Mouse (Mus musculus): ENCODE measurements at regions not wholly inside any gene's neighbourhood (a gene's known extent, or its start where the extent isn't known, plus 50 kb on each side); places are given as distances from the start of the nearest gene placed in this dataset.

DNA sequence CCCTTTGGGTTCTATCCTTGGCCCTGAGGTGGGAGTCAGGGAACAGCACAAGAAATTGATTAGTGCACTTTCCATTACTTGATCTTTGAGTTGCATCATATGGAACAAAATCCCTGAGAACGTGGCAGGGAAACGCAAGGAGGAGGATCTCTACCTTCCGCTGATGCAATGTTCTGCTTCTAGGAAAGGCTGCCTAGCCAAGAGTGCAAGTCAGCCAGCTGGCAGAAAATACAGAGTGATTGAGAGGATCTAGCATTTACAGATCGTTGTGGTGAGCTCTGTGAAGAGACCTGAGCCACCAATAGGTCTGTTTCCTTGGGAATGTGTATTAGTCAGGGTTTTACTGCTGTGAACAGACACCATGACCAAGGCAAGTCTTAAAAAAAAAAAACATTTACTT, 108.8 kb downstream of the Zfp330 start:
- no peaks in the 10 kb centered on the region for H3K4me1 ChIP-seq (ENCODE audit: control insufficient read depth)
- H3K27me3 ChIP-seq (ENCODE audit: control insufficient read depth), result no peaks in the 10 kb centered on the region
- H3K36me3 ChIP-seq (ENCODE audit: control insufficient read depth), result no peaks in the 10 kb centered on the region
- TF ChIP-seq TAL1 (IDR thresholded peaks at IDR 0.05; ENCODE audit: low read length) (no peak), GATA1 (IDR thresholded peaks at IDR 0.05; ENCODE audit: low read length) (no peak)
- H3K9me3 ChIP-seq (ENCODE audit: control insufficient read depth, low read length), result no peaks in the 10 kb centered on the region
- H3K4me3 ChIP-seq (replicated peaks), result no peak overlapping the region

DNA sequence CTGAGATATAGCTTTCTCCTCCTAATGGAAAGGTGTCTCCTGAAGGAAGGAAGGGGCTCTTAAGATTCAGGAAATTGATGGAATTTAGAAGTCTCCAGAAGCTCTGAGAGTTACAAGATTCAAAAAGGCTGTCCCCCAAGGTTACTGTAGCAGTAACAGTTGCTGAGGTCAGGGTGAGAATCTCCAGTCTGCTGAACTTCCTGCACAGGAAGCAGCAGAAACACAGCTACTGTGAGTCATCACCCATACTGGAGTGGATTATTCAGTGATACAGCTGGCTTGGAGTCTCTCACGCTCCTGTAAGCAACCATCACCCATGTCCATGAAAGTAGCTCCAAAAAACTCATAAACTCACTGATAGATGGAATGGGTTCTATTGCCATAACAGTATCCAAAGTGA, 133.5 kb downstream of the Zfp330 start:
- no peak overlapping the region for H3K4me3 ChIP-seq (replicated peaks)
- TF ChIP-seq GATA1 (IDR thresholded peaks at IDR 0.05; ENCODE audit: low read length) (no peak), TAL1 (IDR thresholded peaks at IDR 0.05; ENCODE audit: low read length) (no peak)
- H3K4me1 ChIP-seq (ENCODE audit: control insufficient read depth), result no peaks in the 10 kb centered on the region
- no peaks in the 10 kb centered on the region for H3K27me3 ChIP-seq (ENCODE audit: control insufficient read depth)
- no peaks in the 10 kb centered on the region for H3K9me3 ChIP-seq (ENCODE audit: control insufficient read depth, low read length)
- no peaks in the 10 kb centered on the region for H3K36me3 ChIP-seq (ENCODE audit: control insufficient read depth)

- H3K4me1 ChIP-seq (ENCODE audit: control insufficient read depth), result no peaks in the 10 kb centered on the region
- no peak overlapping the region for H3K4me3 ChIP-seq (replicated peaks)
- TF ChIP-seq TAL1 (IDR thresholded peaks at IDR 0.05; ENCODE audit: low read length), result no peak
- TF ChIP-seq GATA1 (IDR thresholded peaks at IDR 0.05; ENCODE audit: low read length), result no peak
- H3K9me3 ChIP-seq (ENCODE audit: control insufficient read depth, low read length), result no peaks in the 10 kb centered on the region
- H3K27me3 ChIP-seq (ENCODE audit: control insufficient read depth), result no peaks in the 10 kb centered on the region
- H3K36me3 ChIP-seq (ENCODE audit: control insufficient read depth), result no peaks in the 10 kb centered on the region
Observed at GRCm38 (mm10) chr8:82630486-82630885, 143.5 kb downstream of the Zfp330 start.

GRCm38 (mm10) chr8:82623791-82624431, 150.0 kb downstream of the Zfp330 start:
- no peaks in the 10 kb centered on the region for H3K36me3 ChIP-seq (ENCODE audit: control insufficient read depth)
- TF ChIP-seq GATA1 (IDR thresholded peaks at IDR 0.05; ENCODE audit: low read length), result no peak
- no peak for TF ChIP-seq TAL1 (IDR thresholded peaks at IDR 0.05; ENCODE audit: low read length)
- H3K4me3 ChIP-seq (replicated peaks), result no peak overlapping the region
- H3K9me3 ChIP-seq (ENCODE audit: control insufficient read depth, low read length), result no peaks in the 10 kb centered on the region
- no peaks in the 10 kb centered on the region for H3K27me3 ChIP-seq (ENCODE audit: control insufficient read depth)
- H3K4me1 ChIP-seq (ENCODE audit: control insufficient read depth), result no peaks in the 10 kb centered on the region

DNA sequence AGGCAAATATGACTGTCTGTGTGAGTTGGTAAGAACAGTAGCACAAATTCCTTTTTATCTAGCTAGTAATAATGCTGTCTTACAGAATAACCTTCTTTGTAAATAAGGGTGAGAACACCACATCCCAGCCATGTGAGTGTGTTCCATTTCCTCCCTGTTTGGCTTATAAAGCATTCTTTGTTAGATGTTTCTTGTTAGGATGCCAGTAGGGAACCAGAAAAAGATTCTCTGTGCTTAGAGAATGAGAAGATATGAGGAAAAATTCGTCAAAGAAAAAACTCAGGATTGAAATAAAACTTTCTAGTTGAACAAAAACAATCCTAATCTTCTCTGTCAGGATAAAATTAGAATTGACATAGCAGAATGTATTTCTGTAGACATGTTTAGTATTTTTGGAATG, 155.3 kb downstream of the Zfp330 start:
- Histone ChIP-seq H3K9me3 (ENCODE audit: control insufficient read depth, low read length) (no peaks in the 10 kb centered on the region), H3K4me3 (replicated peaks) (no peak overlapping the region), H3K4me1 (ENCODE audit: control insufficient read depth) (no peaks in the 10 kb centered on the region), H3K27me3 (ENCODE audit: control insufficient read depth) (no peaks in the 10 kb centered on the region), H3K36me3 (ENCODE audit: control insufficient read depth) (no peaks in the 10 kb centered on the region)
- TF ChIP-seq TAL1 (IDR thresholded peaks at IDR 0.05; ENCODE audit: low read length) (no peak), GATA1 (IDR thresholded peaks at IDR 0.05; ENCODE audit: low read length) (no peak)

GRCm38 (mm10) chr8:82601556-82601955, 172.4 kb downstream of the Zfp330 start:
- Histone ChIP-seq H3K27me3 (ENCODE audit: control insufficient read depth) (no peaks in the 10 kb centered on the region), H3K4me1 (ENCODE audit: control insufficient read depth) (no peaks in the 10 kb centered on the region), H3K36me3 (ENCODE audit: control insufficient read depth) (no peaks in the 10 kb centered on the region), H3K4me3 (replicated peaks) (no peak overlapping the region), H3K9me3 (ENCODE audit: control insufficient read depth, low read length) (no peaks in the 10 kb centered on the region; the same call in 1 of the 2 replicates)
- no peak for TF ChIP-seq TAL1 (IDR thresholded peaks at IDR 0.05; ENCODE audit: low read length)
- no peak for TF ChIP-seq GATA1 (IDR thresholded peaks at IDR 0.05; ENCODE audit: low read length)

GRCm38 (mm10) chr8:82573434-82573833, 170.4 kb upstream of the Il15 start:
- no peak overlapping the region for H3K4me3 ChIP-seq (replicated peaks)
- no peaks in the 10 kb centered on the region for H3K9me3 ChIP-seq (ENCODE audit: control insufficient read depth, low read length)
- TF ChIP-seq GATA1 (IDR thresholded peaks at IDR 0.05; ENCODE audit: low read length) (no peak), TAL1 (IDR thresholded peaks at IDR 0.05; ENCODE audit: low read length) (no peak)
- no peaks in the 10 kb centered on the region for H3K36me3 ChIP-seq (ENCODE audit: control insufficient read depth)
- no peaks in the 10 kb centered on the region for H3K4me1 ChIP-seq (ENCODE audit: control insufficient read depth)
- H3K27me3 ChIP-seq (ENCODE audit: control insufficient read depth), result no peaks in the 10 kb centered on the region

DNA sequence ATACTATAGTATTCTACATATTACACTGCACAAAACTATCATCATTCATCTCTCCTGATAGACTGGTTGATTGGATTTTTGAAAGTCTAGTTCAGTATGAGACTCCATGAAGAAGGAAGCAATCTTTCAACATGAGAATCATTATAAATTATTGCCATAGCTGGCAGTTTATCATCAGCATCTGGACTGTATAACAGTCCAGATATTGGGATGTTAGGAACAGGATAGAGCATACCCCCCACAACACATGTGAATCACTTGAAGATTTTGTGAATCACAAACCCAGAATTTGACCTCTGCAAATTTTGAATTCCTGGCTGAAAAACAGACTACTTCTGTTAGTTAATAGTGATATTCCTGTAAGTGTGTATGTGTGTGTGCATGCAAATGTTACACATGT, 135.1 kb upstream of the Il15 start:
- H3K4me1 ChIP-seq (ENCODE audit: control insufficient read depth), result no peaks in the 10 kb centered on the region
- H3K27me3 ChIP-seq (ENCODE audit: control insufficient read depth), result no peaks in the 10 kb centered on the region

DNA sequence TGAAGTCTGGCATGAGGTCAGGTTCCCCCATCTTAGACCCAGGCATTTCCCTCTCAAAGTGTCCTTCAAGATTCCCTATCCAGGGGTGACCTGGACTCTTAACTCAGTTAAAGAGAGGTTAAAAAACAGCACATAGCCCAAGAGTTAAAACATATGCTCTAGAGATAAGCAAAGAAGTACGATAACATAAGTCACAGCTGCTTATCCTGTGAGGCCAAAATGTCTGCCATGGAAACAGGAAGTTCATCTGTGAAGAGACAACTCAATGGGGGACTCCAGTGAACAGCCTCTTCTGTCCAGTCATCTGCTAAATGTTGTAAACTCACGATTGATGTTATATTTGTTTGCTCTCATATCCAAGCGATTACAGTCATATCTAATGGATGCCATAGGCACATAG, 126.1 kb upstream of the Il15 start:
- Histone ChIP-seq H3K36me3 (ENCODE audit: control insufficient read depth) (no peaks in the 10 kb centered on the region), H3K9me3 (ENCODE audit: control insufficient read depth, low read length) (no peaks in the 10 kb centered on the region), H3K4me1 (ENCODE audit: control insufficient read depth) (peaks cover 4% of the 10 kb centered on the region; the same call in 1 of the 2 replicates), H3K27me3 (ENCODE audit: control insufficient read depth) (no peaks in the 10 kb centered on the region), H3K4me3 (replicated peaks) (no peak overlapping the region)
- no peak for TF ChIP-seq GATA1 (IDR thresholded peaks at IDR 0.05; ENCODE audit: low read length)
- no peak for TF ChIP-seq TAL1 (IDR thresholded peaks at IDR 0.05; ENCODE audit: low read length)

More for the DNA sequence above, 135.1 kb upstream of the Il15 start:
- H3K36me3 ChIP-seq (ENCODE audit: control insufficient read depth), result no peaks in the 10 kb centered on the region
- no peak overlapping the region for H3K4me3 ChIP-seq (replicated peaks)
- H3K9me3 ChIP-seq (ENCODE audit: control insufficient read depth, low read length), result no peaks in the 10 kb centered on the region
- TF ChIP-seq GATA1 (IDR thresholded peaks at IDR 0.05; ENCODE audit: low read length), result no peak

GRCm38 (mm10) chr8:82523866-82524265, 120.8 kb upstream of the Il15 start:
- no peak overlapping the region for H3K4me3 ChIP-seq (replicated peaks)
- 0 out of 2 replicates have a peak, but pooled peaks cover under 1% of the 10 kb centered on the region for H3K4me1 ChIP-seq (ENCODE audit: control insufficient read depth)
- H3K27me3 ChIP-seq (ENCODE audit: control insufficient read depth), result no peaks in the 10 kb centered on the region
- H3K9me3 ChIP-seq (ENCODE audit: control insufficient read depth, low read length), result no peaks in the 10 kb centered on the region
- H3K36me3 ChIP-seq (ENCODE audit: control insufficient read depth), result no peaks in the 10 kb centered on the region
- TF ChIP-seq GATA1 (IDR thresholded peaks at IDR 0.05; ENCODE audit: low read length) (no peak), TAL1 (IDR thresholded peaks at IDR 0.05; ENCODE audit: low read length) (no peak)
